Mouse (Mus musculus) kidney, embryonic 14.5 days (tissue): ENCODE measurements around the gene Sfxn3. TPM values are rescaled to one million over a fixed set of nuclear protein-coding genes. Genes with fewer than 3 reads are reported as not detected.

Source experiments
- ATAC-seq: fragments of 200-750 bp; cut with Nextera tagmentation; 2 replicates; pipeline ENCODE4 v1.8.0; 2017; ENCODE audit warnings: moderate number of reproducible peaks, mild to moderate bottlenecking, moderate TSS enrichment, moderate library complexity; ENCODE audit not compliant: low FRiP score, low TSS enrichment
- H3K27ac ChIP-seq: fragments of 300-500 bp; sonication (generic); 2 replicates; pipeline ENCODE4 v1.5.1; 2014; ENCODE audit warnings: low read depth, mild to moderate bottlenecking, low read length, moderate library complexity, mixed read lengths
- H3K27me3 ChIP-seq: fragments of 300-500 bp; sonication (generic); 2 replicates; pipeline ENCODE4 v1.6.1; 2014; ENCODE audit warnings: mild to moderate bottlenecking, low read length; ENCODE audit not compliant: control insufficient read depth, insufficient read depth
- H3K36me3 ChIP-seq: fragments of 300-500 bp; sonication (generic); 2 replicates; pipeline ENCODE4 v1.6.1; 2014; ENCODE audit warnings: low read length, mixed read lengths; ENCODE audit not compliant: control insufficient read depth, insufficient read depth
- H3K4me1 ChIP-seq: fragments of 300-500 bp; sonication (generic); 2 replicates; pipeline ENCODE4 v1.6.1; 2014; ENCODE audit warnings: low read length, mixed read lengths; ENCODE audit not compliant: control insufficient read depth, insufficient read depth
- H3K4me2 ChIP-seq: fragments of 300-500 bp; sonication (generic); replicated peaks from 2 replicates; pipeline ENCODE4 v1.6.1; 2014; ENCODE audit warnings: low read depth, mild to moderate bottlenecking, low read length
- H3K4me3 ChIP-seq: fragments of 300-500 bp; sonication (generic); 2 replicates; pipeline ENCODE4 v1.5.1; 2014; ENCODE audit warnings: mild to moderate bottlenecking, low read length
- H3K9ac ChIP-seq: fragments of 300-500 bp; sonication (generic); 2 replicates; pipeline ENCODE4 v1.6.1; 2014; ENCODE audit warnings: low read depth, mild to moderate bottlenecking, low read length, moderate library complexity
- H3K9me3 ChIP-seq: fragments of 300-500 bp; sonication (generic); 2 replicates; pipeline ENCODE4 v1.6.1; 2016; ENCODE audit warnings: low read length; ENCODE audit not compliant: control insufficient read depth
- WGBS: fragments of 180-500 bp; shearing (Covaris S2); extraction: QIAGEN DNeasy Blood & Tissue Kit; methylation state at CpG from one replicate; pipeline ENCODE4 v1.1.7; 2014; 5-methylcytosine and 5-hydroxymethylcytosine counted together
- polyA plus RNA-seq: library from polyadenylated mRNA; unstranded; fragments of >200 nt; fragmentation: Nextera tagmentation; extraction: Ambion mirVana; gene quantifications from 2 replicates; pipeline ENCODE4 v1.2.1, GENCODE M21; 2014

Gene Sfxn3
- polyA plus RNA-seq, 1 experiment from 2014 or later, result 18.3 TPM

DNA sequence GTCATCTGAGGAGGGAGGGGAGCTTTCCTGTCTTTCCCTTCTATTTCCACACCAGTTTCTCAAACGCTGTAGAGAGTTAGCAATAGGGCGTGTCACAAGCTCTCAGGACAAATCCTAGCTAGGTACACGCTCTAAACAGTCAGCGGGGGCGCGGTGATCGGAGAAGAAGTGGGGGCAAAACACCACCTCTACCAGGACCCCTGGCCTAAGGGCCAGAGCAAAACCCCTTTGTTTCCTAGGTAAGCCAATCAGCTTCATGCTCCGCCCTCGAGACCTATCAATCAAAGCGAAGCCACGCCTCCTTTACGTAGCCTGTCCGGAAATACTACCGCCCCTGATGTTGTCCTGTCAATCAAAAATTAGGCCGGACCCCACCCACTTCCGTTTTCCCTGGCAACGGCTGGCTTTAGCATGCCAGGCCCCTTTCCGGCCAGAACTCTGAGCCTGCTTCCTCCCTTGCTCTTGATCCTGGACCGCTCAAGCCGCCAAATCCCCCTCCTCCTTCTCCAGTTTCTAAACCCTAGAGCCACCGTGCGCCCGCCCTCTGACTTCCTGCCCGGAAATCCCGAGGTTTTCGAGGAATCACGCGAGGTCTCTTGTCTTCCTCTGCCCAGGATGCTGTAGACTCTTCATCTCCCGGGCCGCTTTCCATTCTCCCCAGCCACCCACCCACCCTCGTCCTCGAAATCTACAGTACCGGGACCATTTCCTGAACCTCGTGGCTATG lies 11.0 kb downstream of the Sfxn3 start:
- Histone ChIP-seq H3K4me2 (peak overlapping the region; percentile 80), H3K27ac (peak overlapping the region; percentile 97), H3K27me3 (no peaks in the 10 kb centered on the region), H3K4me3 (peak overlapping the region; percentile 67), H3K9ac (peak overlapping the region; percentile 90), H3K9me3 (no peaks in the 10 kb centered on the region), H3K4me1 (peaks cover 5% of the 10 kb centered on the region), H3K36me3 (no peaks in the 10 kb centered on the region; the same call in 1 of the 2 replicates)
- WGBS, result under 1% methylated on average over 34 of the region's 34 CpGs
- peak; percentile 94 for ATAC-seq

- Histone ChIP-seq H3K4me2 (peak overlapping the region; percentile 80), H3K4me3 (peak overlapping the region; percentile 67), H3K27ac (peak overlapping the region; percentile 97), H3K9ac (peak overlapping the region; percentile 90), H3K27me3 (peaks cover 2% of the 10 kb centered on the region; the same call in 1 of the 2 replicates), H3K4me1 (peaks cover 5% of the 10 kb centered on the region), H3K9me3 (no peaks in the 10 kb centered on the region), H3K36me3 (no peaks in the 10 kb centered on the region; the same call in 1 of the 2 replicates)
- under 1% methylated on average over 14 of the region's 14 CpGs for WGBS
- ATAC-seq, result no peak
Observed at GRCm38 (mm10) chr19:45058841-45059240, 11.5 kb downstream of the Sfxn3 start.

GRCm38 (mm10) chr19:45063565-45064292 lies 16.4 kb downstream of the Sfxn3 start:
- peak; percentile 60 for ATAC-seq
- H3K4me2 ChIP-seq, result no peak overlapping the region
- peaks cover 8% of the 10 kb centered on the region for H3K4me1 ChIP-seq
- no peak overlapping the region for H3K4me3 ChIP-seq
- WGBS, result 45% methylated on average over 20 of the region's 20 CpGs
- H3K9me3 ChIP-seq, result no peaks in the 10 kb centered on the region
- H3K9ac ChIP-seq, result no peak overlapping the region
- no peak overlapping the region for H3K27ac ChIP-seq
- peaks cover 48% of the 10 kb centered on the region for H3K27me3 ChIP-seq
- no peaks in the 10 kb centered on the region for H3K36me3 ChIP-seq

DNA sequence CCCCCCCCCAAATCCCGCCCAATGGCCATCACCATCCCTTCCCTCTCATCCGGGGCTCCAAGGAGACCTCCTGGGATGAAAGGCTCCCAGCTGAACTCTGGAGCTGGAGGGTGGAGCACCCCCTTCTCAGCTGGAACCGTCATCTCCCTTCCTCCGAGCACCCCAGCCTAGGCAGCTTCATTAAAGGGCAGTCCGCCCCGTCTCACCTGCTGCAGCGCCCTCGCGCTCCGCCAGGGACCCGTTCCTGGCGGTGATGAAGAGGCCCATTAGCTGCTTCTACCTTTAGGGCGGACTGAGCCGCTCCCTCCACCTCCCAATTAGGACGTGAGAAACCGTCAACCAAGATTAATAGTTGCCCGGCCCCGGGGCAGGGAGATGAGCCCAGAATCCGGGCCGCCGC lies 17.9 kb downstream of the Sfxn3 start:
- H3K4me1 ChIP-seq, result 0 out of 2 replicates have a peak, but pooled peaks cover 3% of the 10 kb centered on the region
- no peaks in the 10 kb centered on the region for H3K36me3 ChIP-seq
- H3K27ac ChIP-seq, result no peak overlapping the region
- H3K4me2 ChIP-seq, result no peak overlapping the region
- H3K9ac ChIP-seq, result no peak overlapping the region
- 0 out of 2 replicates have a peak overlapping the region, but pooled peaks have one; percentile 6 for H3K4me3 ChIP-seq
- ATAC-seq, result no peak
- WGBS, result 2% methylated on average over 21 of the region's 21 CpGs
- no peaks in the 10 kb centered on the region for H3K9me3 ChIP-seq
- peaks cover 57% of the 10 kb centered on the region for H3K27me3 ChIP-seq

DNA sequence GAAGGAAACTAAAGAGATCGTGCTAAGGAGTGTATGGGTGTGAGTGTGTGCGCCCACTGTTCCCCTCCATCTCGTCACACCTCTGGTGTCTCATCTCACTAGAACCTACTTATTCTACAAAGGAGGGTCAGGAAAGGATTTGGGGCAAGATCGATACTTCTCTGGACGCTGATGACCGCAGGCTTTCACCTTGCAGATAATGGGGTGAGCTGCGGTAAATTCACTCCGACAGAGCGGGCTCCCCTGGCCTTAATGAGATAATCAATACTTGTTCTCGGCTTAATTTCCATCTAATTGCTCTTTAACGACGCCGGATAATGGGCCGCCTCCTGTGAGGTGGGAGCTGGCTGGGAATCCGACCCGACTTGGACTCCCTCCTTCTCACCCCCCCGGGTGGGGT lies 19.9 kb downstream of the Sfxn3 start:
- Histone ChIP-seq H3K4me2 (no peak overlapping the region), H3K9me3 (no peaks in the 10 kb centered on the region), H3K4me3 (no peak overlapping the region), H3K4me1 (0 out of 2 replicates have a peak, but pooled peaks cover 3% of the 10 kb centered on the region), H3K27ac (no peak overlapping the region), H3K9ac (no peak overlapping the region), H3K36me3 (no peaks in the 10 kb centered on the region), H3K27me3 (peaks cover 57% of the 10 kb centered on the region)
- no peak for ATAC-seq
- WGBS, result 13% methylated on average over 17 of the region's 17 CpGs

GRCm38 (mm10) chr19:45067758-45068510 lies 20.6 kb downstream of the Sfxn3 start:
- H3K36me3 ChIP-seq, result no peaks in the 10 kb centered on the region
- no peak overlapping the region for H3K4me2 ChIP-seq
- no peak overlapping the region for H3K27ac ChIP-seq
- no peak overlapping the region for H3K9ac ChIP-seq
- 0 out of 2 replicates have a peak, but pooled peaks cover 3% of the 10 kb centered on the region for H3K4me1 ChIP-seq
- no peak for ATAC-seq
- no peaks in the 10 kb centered on the region for H3K9me3 ChIP-seq
- H3K4me3 ChIP-seq, result no peak overlapping the region
- H3K27me3 ChIP-seq, result peaks cover 57% of the 10 kb centered on the region
- 72% methylated on average over 7 of the region's 7 CpGs for WGBS

DNA sequence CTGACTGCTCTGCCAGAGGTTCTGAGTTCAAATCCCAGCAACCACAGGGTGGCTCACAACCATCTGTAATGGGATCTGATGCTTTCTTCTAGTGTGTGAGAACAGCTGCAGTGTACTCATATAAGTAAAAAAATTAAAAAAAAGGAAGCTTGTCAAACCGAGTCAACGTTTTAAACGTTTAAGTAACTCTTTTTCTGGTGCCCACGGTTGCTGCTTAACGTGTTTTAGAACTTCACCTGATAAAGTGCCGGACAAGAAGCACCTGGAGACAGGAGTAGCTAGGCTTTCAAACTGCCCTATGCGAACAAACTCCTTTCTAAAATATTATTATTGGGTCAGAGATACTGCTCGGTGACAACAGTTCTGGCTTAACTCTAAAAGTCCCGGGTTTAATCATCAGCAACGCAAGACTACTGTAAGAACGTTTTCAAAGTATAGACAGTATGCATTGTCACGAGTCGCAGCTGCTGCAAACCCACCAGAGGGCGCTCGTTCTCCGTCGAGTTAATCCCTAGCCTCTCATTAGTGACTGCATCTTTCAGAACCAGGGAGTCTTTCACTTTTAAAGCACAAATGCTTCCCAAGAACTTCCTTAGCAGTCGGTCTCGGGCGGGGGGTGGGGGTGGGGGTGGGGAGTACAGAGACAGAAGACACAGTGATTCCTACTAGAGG lies 26.7 kb downstream of the Sfxn3 start:
- H3K27ac ChIP-seq, result peak overlapping the region; percentile 91
- peak; percentile 36; the same call in 1 of the 2 replicates for ATAC-seq
- peak overlapping the region; percentile 79 for H3K9ac ChIP-seq
- H3K4me2 ChIP-seq, result peak overlapping the region; percentile 80
- H3K4me3 ChIP-seq, result peak overlapping the region; percentile 54
- H3K27me3 ChIP-seq, result peaks cover 42% of the 10 kb centered on the region
- no peaks in the 10 kb centered on the region for H3K36me3 ChIP-seq
- 10% methylated on average over 20 of the region's 20 CpGs for WGBS
- H3K9me3 ChIP-seq, result no peaks in the 10 kb centered on the region
- H3K4me1 ChIP-seq, result peaks cover 26% of the 10 kb centered on the region

DNA sequence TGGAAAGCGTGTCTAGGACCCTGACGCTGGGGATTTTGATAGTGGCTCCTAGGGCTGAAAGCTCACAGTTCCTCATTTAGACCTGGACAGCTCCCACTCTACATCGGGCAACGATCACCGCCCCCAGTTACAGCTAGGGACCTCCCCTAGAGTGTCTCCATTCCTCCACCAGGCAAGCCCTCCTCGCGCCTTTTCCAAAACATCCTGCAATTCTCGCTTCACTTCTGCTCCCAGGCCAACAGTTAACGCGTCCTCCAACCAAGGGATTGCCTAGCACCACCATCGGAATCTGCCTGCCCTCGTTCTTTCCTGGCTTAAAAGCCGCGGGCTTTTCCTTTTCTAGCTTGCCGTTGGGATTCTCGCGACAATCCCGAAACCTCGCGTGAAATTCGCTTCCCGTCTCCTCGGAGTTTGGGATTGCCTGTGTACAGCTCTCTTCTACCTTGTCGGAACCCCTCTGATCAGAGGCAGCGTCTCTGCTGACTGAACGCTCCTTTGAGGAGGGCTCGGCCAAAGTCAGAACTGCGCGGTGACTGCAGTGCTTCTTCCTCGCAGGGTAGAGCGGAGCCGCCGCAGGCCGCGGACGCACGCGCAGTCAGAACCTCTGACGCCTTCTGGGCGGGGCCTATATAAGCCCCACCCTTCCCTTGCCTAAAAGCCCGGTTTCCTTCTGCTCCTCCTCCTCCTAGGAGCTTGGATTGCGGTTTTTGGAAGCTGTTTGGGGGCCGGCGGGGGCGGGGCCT lies 27.4 kb downstream of the Sfxn3 start, which contains the start of gene Kazald1:
Gene Kazald1 (plus strand): TSS at position 662 of the 743 bp plus-strand sequence.
- Histone ChIP-seq H3K4me3 (peak within 1 kb of the TSS; percentile 54), H3K9me3 (no peaks in the 10 kb centered on the region), H3K27me3 (peaks cover 44% of the 10 kb centered on the region), H3K4me1 (peaks cover 29% of the 10 kb centered on the region), H3K27ac (peak within 1 kb of the TSS; percentile 91), H3K9ac (peak within 1 kb of the TSS; percentile 79), H3K4me2 (peak within 1 kb of the TSS; percentile 80), H3K36me3 (no peaks in the 10 kb centered on the region)
- ATAC-seq, result peak; percentile 80
- under 1% methylated on average over 45 of the region's 45 CpGs for WGBS
